Mouse (Mus musculus) R1 (cell line): ENCODE measurements around the gene 1500009L16Rik.
A peak's percentile ranks its signal among the peaks of the same experiment; 100 is the strongest.

ENCODE experiments used
- DNase-seq: peaks from one replicate; pipeline ENCODE4 v3.0.0-alpha.2; 2018; ENCODE audit warnings: low read depth, low spot score

Gene 1500009L16Rik

GRCm38 (mm10) chr10:83760535-83760934 is 37.9 kb downstream of the 1500009L16Rik start:
- DNase-seq = peak; percentile 30

DNA sequence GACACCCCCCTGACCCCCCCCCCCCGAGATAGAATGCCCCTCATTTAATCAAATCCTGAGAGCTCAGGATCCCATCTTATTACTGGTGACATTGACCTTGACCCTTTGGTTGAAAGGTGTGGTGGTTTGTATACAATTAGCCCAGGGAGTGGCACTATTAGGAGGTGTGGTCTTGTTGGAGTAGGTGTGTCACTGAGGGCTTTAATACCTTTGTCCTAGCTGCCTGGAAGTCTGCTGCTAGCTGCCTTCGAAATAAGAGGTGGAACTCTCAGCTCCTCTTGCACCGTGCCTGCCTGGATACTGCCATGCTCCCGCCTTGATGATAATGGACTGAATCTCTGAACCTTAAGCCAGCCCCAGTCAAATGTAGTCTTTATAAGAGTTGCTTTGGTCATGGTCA is 41.2 kb downstream of the 1500009L16Rik start:
- DNase-seq = peak; percentile 75

DNA sequence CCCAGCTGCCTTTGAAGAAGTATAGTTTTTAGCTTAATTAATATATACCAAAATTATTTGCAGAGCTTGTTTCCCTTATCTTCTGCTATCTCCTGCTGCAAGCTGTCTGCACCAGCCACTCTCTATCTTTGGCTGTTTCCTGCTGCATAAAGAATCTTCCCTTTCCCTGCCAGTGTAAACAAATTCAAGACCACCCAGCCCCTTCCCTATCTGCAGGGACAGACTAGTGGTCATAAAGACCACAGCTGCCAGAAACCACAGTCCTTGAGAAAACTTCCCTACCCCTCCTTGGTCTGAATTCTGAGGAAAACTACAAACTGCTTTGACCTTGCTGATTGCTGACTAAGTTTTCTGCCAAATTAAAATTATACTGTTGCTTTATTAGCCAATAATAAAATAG is 44.2 kb downstream of the 1500009L16Rik start:
- DNase-seq = no peak

DNA sequence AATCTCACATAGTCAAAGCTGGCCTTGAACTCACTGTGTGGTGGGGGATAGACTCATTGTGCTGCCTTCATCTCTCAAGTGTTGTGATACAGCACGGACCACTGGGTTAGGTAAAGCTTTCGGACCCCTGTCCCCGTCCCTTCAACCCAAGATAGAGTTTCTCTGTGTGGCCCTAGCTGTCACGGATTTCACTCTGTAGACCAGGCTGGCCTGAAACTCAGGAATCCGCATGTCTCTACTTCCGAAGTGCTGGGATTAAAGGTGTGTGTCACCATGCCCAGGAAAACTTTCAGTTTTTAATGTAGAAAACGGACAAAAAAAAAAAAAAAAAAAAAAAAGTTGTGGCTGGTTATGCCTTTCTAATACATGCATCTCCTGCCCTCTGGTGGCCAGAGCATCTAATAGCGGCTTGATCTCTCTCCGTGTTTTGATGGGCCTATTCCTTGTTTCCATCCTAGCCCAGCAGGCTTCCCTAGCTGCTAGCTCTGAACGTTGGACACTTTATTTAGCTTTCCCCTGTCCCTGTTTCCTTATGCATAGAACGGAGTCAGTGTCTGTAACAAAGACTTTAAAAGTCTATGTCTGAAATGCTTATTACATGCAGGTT is 53.7 kb downstream of the 1500009L16Rik start:
- peak; percentile 68 for DNase-seq

DNA sequence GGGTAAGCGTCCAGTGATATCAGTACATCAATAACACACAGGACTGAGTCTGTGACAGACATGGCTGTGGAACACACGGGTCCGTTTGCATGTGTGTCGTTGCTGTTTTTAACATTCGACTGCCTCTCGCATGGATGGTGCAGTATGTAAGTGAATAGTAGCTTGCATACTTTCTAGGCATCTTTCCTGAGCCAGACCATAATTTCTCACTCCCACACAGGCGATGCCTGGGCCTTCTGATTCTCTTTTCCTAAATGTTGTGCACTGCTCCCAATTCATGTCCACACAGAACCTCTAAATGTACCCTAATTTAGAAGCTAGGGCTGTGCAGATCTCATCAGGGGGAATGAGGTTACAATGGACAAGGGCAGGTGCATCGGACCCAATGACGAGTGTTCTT is 54.6 kb downstream of the 1500009L16Rik start:
- DNase-seq = no peak

DNA sequence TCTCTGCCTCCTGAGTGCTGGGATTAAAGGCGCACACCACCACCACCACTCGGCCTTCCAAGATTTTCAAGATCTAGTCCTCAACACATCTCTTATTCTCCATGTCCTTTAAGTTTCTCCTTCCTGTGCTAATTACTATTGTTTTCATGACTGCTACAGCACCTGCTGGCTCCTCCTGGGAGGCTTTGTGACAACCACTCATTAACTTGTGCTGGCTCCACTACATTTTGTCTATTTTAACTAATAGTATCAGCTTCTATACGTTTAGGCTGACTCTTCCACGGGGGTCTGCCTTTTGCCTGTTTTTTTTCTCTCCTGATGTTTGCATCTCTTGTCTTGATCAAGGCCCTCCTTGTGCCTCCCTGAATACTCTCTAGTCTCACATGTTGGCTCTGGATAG is 59.2 kb downstream of the 1500009L16Rik start:
- DNase-seq = no peak

- DNase-seq = no peak
Observed at GRCm38 (mm10) chr10:83782371-83783120, 59.9 kb downstream of the 1500009L16Rik start.

DNA sequence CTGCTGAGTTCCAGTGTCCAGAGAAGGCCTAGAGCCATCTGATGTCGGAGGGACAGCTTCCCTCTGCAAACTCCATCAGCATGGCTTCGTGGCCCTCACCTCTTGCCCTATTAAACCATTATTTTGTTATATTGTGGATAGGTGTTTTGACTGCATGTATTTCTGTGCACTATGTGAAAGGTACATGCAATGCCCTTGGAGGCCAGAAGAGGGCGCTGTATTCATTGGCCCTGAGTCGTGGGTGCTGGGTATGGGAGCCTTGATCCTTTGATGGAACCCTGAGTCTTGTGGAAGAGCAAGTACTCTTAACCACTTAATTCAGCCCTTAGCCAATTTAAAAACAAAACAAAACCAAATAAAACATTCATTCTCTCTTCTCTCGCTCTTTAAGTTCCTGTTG is 62.3 kb downstream of the 1500009L16Rik start:
- DNase-seq = peak; percentile 30

DNA sequence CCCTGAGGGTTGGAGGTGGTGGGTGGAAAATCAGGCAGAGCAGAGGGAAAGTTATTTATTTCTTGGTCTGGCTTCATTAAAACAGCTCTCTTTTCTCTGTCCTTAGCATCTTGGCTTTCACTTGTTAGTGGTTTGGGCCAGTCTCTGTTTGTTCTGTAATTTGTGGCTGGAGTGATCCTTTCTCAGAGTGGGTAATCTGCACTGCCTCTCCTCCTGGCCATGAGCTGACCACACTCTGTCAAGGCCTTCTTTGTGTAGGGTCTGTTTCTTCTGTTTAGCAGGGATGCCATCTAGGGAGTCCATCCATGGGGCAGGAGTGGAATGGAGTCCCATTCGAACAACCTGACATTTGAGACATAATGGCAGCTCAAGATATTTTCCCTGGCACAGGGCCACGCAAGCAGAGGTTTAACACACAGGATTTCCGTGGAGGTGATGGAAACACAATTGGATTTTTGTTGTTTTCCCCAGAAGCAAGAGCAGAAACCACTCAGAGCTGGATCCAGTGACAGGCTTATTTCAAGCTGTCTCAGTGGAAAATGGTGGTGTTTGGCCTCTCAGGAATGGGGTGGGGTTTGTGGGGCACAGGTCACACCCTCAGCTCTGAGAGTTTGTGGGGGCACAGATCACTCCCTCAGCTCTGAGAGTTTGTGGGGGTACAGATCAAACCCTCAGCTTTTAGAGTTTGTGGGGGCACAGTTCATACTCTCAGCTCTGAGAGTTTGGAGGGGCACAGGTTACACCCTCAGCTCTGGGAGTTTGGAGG is 63.1 kb downstream of the 1500009L16Rik start:
- no peak for DNase-seq

GRCm38 (mm10) chr10:83795088-83795487 is 72.4 kb downstream of the 1500009L16Rik start:
- no peak for DNase-seq

- no peak for DNase-seq
Observed at GRCm38 (mm10) chr10:83795500-83795899, 72.8 kb downstream of the 1500009L16Rik start.

- no peak for DNase-seq
Observed at GRCm38 (mm10) chr10:83804021-83804420, 81.4 kb downstream of the 1500009L16Rik start.

GRCm38 (mm10) chr10:83805201-83805718 is 82.6 kb downstream of the 1500009L16Rik start:
- no peak for DNase-seq

DNA sequence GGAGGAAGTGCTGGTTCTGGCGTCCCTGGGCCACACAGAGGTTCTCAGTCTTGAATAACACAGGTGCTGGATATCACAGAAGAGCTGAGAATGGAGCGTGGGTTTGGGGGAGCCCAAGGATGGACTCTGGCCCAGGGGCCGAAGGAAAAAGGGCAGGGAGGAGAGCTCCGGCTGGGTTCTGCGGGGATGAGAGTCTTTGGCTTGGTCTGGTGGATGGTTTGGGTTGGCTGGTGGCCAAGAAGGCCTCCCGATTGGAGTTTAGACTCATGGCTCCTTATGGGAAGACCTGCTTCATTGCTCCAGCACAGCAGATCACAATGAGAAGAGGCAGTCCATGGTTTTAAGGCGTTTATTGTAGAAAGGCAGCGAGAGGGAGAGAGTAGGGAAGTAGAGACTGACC is 84.6 kb downstream of the 1500009L16Rik start:
- no peak for DNase-seq
